Mouse (Mus musculus) heart, embryonic 14.5 days (tissue): ENCODE measurements around the gene Ogdh. TPM values are rescaled to one million over a fixed set of nuclear protein-coding genes. Genes with fewer than 3 reads are reported as not detected.

ENCODE experiments used
- ATAC-seq: fragments of 200-750 bp; cut with Nextera tagmentation; 2 replicates; pipeline ENCODE4 v1.8.0; 2017; ENCODE audit warnings: low read depth, moderate TSS enrichment; ENCODE audit not compliant: insufficient number of reproducible peaks, insufficient read depth, low FRiP score
- H3K27ac ChIP-seq, 2 experiments: fragments of 200-500 bp in 1 of 2; fragments of 300-500 bp in 1 of 2; sonication (generic) in 1 of 2; replicated peaks in 1 of 2; 2 replicates each; pipeline ENCODE4 v1.5.1; 2012 to 2014; ENCODE audit warnings: low read depth in 2 of 2, low read length in 2 of 2, control low read depth in 1 of 2, mild to moderate bottlenecking in 1 of 2, mixed read lengths in 1 of 2; ENCODE audit not compliant: control insufficient read depth in 1 of 2, insufficient read depth in 1 of 2
- H3K27me3 ChIP-seq: fragments of 300-500 bp; sonication (generic); 2 replicates; pipeline ENCODE4 v1.6.1; 2014; ENCODE audit warnings: mild to moderate bottlenecking, low read length, control low read depth; ENCODE audit not compliant: control insufficient read depth, insufficient read depth
- H3K36me3 ChIP-seq: fragments of 300-500 bp; sonication (generic); 2 replicates; pipeline ENCODE4 v1.6.1; 2014; ENCODE audit warnings: mild to moderate bottlenecking, control low read depth, low read length, mixed read lengths; ENCODE audit not compliant: control insufficient read depth, insufficient read depth
- H3K4me1 ChIP-seq, 2 experiments: fragments of 200-500 bp in 1 of 2; fragments of 300-500 bp in 1 of 2; sonication (generic) in 1 of 2; 2 replicates each; pipeline ENCODE4 v1.6.1; 2012 to 2014; ENCODE audit warnings: low read length in 2 of 2, control low read depth in 1 of 2, mixed read lengths in 1 of 2; ENCODE audit not compliant: control insufficient read depth in 2 of 2, insufficient read depth in 2 of 2
- H3K4me2 ChIP-seq: fragments of 300-500 bp; sonication (generic); 2 replicates; pipeline ENCODE4 v1.6.1; 2014; ENCODE audit warnings: mild to moderate bottlenecking, low read length
- H3K4me3 ChIP-seq, 2 experiments: fragments of 200-500 bp in 1 of 2; fragments of 300-500 bp in 1 of 2; sonication (generic) in 1 of 2; 2 replicates each; pipeline ENCODE4 v1.5.1; 2012 to 2014; ENCODE audit warnings: low read length in 2 of 2, mild to moderate bottlenecking in 2 of 2, control low read depth in 1 of 2, low read depth in 1 of 2, moderate library complexity in 1 of 2; ENCODE audit not compliant: control insufficient read depth in 1 of 2, insufficient read depth in 1 of 2
- H3K9ac ChIP-seq: fragments of 300-500 bp; sonication (generic); 2 replicates; pipeline ENCODE4 v1.6.1; 2014; ENCODE audit warnings: mild to moderate bottlenecking, low read length
- H3K9me3 ChIP-seq: fragments of 300-500 bp; sonication (generic); 2 replicates; pipeline ENCODE4 v1.6.1; 2016; ENCODE audit warnings: low read length, control low read depth; ENCODE audit not compliant: control insufficient read depth
- WGBS: fragments of 180-500 bp; shearing (Covaris S2); extraction: QIAGEN DNeasy Blood & Tissue Kit; methylation state at CpG from one replicate; pipeline ENCODE4 v1.1.7; 2014; 5-methylcytosine and 5-hydroxymethylcytosine counted together
- polyA plus RNA-seq: library from polyadenylated mRNA; unstranded; fragments of >200 nt; fragmentation: Nextera tagmentation; extraction: Ambion mirVana; gene quantifications from 2 replicates; pipeline ENCODE4 v1.2.1, GENCODE M21; 2014

The Ogdh gene
- polyA plus RNA-seq, 1 experiment from 2014 or later: 245 TPM

GRCm38 (mm10) chr11:6389483-6389921 is 98.1 kb downstream of the Ogdh start:
- peaks cover 3 to 11% of the 10 kb centered on the region in 2 experiments; a peak in 3 of 4 replicates for H3K4me1 ChIP-seq
- peak overlapping the region in 1 of 2 experiments; percentile 95; a peak in 2 of 4 replicates for H3K27ac ChIP-seq
- H3K9ac ChIP-seq: peak overlapping the region; percentile 93
- H3K27me3 ChIP-seq: no peaks in the 10 kb centered on the region
- H3K4me3 ChIP-seq: peak overlapping the region; percentile 76 to 87
- H3K4me2 ChIP-seq: peak overlapping the region; percentile 90
- H3K9me3 ChIP-seq: no peaks in the 10 kb centered on the region
- H3K36me3 ChIP-seq: peaks cover 8% of the 10 kb centered on the region; the same call in 1 of the 2 replicates
- peak; percentile 24; the same call in 1 of the 2 replicates for ATAC-seq
- under 1% methylated on average over 40 of the region's 43 CpGs for WGBS

- Histone ChIP-seq H3K4me1 (peaks cover 3 to 11% of the 10 kb centered on the region in 2 experiments; a peak in 3 of 4 replicates), H3K9me3 (no peaks in the 10 kb centered on the region), H3K4me3 (peak overlapping the region in 1 of 2 experiments; percentile 76; a peak in 2 of 4 replicates), H3K4me2 (peak overlapping the region; percentile 90), H3K27me3 (no peaks in the 10 kb centered on the region), H3K36me3 (peaks cover 18% of the 10 kb centered on the region), H3K27ac (no peak overlapping the region), H3K9ac (peak overlapping the region; percentile 93)
- 90% methylated on average over 8 of the region's 8 CpGs for WGBS
- ATAC-seq: no peak
These were observed 99.1 kb downstream of the Ogdh start for GRCm38 (mm10) chr11:6390376-6391053.

DNA sequence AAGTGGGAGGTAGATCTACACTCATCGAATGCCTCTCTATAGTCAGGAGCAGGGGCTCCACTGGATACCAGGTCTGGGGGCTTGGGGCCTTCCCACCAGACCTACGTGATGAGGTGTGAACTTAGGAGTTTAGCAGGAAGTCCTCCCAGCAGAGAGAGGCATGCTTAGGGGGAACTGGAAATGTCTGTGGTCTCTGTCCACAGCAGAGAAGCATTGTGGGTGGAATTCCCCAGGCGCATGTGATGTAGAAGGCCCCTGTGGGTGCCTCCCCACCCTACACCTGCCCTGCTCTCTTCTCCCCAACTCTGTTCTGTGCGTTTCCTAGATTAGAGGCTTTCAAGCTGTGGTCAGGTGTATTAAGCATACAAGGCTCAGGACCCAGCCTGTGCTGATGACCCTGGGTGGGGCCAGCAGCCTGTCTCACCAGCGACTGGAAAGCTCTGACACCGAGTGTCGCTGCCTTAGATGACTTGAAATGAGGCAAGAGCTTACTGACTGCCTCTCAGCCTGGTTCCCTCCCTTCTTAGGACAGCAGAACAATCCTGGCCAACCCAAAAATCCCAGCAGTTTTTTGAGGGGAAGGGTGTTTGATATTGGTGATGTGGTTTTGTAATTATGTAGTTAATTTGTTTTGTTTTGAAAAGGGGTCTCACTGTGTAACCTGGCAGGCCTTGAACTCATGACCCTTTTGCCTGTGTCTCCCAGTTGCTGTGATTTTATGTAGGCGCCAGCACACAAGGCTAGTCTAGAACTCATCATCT is 100.3 kb downstream of the Ogdh start:
- Histone ChIP-seq H3K4me1 (peaks cover 3 to 11% of the 10 kb centered on the region in 2 experiments; a peak in 3 of 4 replicates), H3K36me3 (peaks cover 30% of the 10 kb centered on the region), H3K9me3 (no peaks in the 10 kb centered on the region), H3K4me3 (no peak overlapping the region), H3K4me2 (no peak overlapping the region), H3K9ac (no peak overlapping the region), H3K27me3 (no peaks in the 10 kb centered on the region), H3K27ac (no peak overlapping the region)
- 81% methylated on average over 8 of the region's 8 CpGs for WGBS
- ATAC-seq: no peak

DNA sequence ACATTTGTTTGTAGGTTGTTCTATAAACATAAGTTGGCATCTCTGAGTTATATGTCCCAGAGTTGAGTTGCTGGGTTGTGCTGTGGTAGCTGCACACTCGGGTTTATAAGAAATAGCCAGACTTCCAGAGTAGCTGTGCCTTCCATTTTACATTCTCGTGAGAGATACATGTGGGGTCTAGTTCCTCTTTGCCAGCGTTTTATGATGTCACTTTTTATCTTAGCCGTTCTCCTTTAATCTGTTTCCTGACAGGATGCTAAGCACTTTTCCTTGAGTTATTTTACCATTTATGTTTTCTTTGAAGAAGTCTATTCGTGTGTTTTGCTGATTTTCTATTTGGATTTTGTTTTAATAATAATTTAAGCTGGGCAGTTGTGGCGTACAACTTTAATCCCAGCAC is 101.4 kb downstream of the Ogdh start:
- Histone ChIP-seq H3K4me2 (no peak overlapping the region), H3K27ac (no peak overlapping the region), H3K9me3 (no peaks in the 10 kb centered on the region), H3K36me3 (peaks cover 41% of the 10 kb centered on the region), H3K9ac (no peak overlapping the region), H3K4me1 (peaks cover 3 to 11% of the 10 kb centered on the region in 2 experiments; a peak in 3 of 4 replicates), H3K4me3 (no peak overlapping the region), H3K27me3 (no peaks in the 10 kb centered on the region)
- WGBS: 71% methylated on average over 6 of the region's 6 CpGs
- no peak for ATAC-seq

DNA sequence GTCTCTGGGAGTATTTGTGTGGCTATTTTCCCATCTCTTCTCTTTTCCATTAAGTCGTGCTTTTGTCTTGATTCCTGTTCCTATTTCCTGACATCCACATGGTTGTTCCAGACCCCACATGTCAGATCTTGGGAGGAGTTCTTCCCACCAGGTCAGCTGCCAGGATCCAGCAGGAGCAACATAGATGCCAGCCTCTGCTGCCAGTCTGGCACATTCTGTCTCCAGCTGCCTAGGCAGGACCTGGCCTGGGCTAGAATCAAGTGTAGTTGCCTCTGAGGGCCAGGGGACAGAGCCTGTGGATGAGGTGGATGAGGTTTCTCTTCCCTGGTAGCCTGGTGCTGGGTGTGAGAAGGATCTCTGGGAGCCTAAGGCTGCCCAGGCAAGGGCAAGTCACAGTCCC is 102.4 kb downstream of the Ogdh start:
- peaks cover 3 to 11% of the 10 kb centered on the region in 2 experiments; a peak in 3 of 4 replicates for H3K4me1 ChIP-seq
- no peaks in the 10 kb centered on the region for H3K27me3 ChIP-seq
- ATAC-seq: no peak
- H3K36me3 ChIP-seq: peaks cover 51% of the 10 kb centered on the region
- H3K4me2 ChIP-seq: no peak overlapping the region
- no peak overlapping the region for H3K27ac ChIP-seq
- H3K4me3 ChIP-seq: no peak overlapping the region
- no peak overlapping the region for H3K9ac ChIP-seq
- WGBS: 48% methylated on average over 1 of the region's 1 CpGs
- H3K9me3 ChIP-seq: no peaks in the 10 kb centered on the region

DNA sequence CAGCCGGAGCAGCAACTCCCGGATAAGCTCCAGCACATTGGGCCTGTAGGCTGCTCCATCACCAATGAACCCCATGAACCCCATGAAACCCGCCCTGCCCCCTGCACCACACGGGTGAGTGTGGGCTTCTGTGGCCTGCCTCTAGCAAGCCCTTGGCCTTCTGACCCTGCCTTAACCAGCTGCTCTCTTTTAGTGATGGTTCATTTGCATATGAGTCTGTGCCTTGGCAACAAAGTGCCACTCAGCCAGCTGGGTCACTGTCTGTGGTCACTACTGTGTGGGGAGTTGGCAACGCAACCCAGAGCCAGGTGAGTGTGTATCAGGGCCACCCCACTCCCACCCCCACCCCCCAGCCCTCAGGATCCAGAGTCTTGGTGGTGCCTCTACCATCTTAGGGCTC is 104.1 kb downstream of the Ogdh start:
- 87% methylated on average over 5 of the region's 5 CpGs for WGBS
- Histone ChIP-seq H3K27me3 (no peaks in the 10 kb centered on the region), H3K36me3 (peaks cover 68% of the 10 kb centered on the region), H3K9ac (no peak overlapping the region), H3K27ac (no peak overlapping the region), H3K4me1 (peaks cover 0 to 2% of the 10 kb centered on the region in 2 experiments; a peak in 2 of 4 replicates), H3K4me2 (no peak overlapping the region), H3K4me3 (no peak overlapping the region), H3K9me3 (no peaks in the 10 kb centered on the region)
- ATAC-seq: no peak

GRCm38 (mm10) chr11:6398141-6398540 is 106.7 kb downstream of the Ogdh start:
- Histone ChIP-seq H3K9me3 (no peaks in the 10 kb centered on the region), H3K27me3 (no peaks in the 10 kb centered on the region), H3K4me3 (no peak overlapping the region), H3K4me2 (no peak overlapping the region), H3K9ac (no peak overlapping the region), H3K27ac (no peak overlapping the region), H3K4me1 (no peaks in the 10 kb centered on the region), H3K36me3 (peaks cover 87% of the 10 kb centered on the region)
- no peak for ATAC-seq
- WGBS: 94% methylated on average over 10 of the region's 10 CpGs
